Mouse (Mus musculus) spleen, adult 2 months (tissue): Measurements from ENCODE around the gene Tbc1d32.

Experiments used
- CTCF ChIP-seq: fragments of 200-500 bp; IDR thresholded peaks from 2 replicates; pipeline ENCODE4 v1.5.1; 2011; ENCODE audit warnings: mild to moderate bottlenecking, inconsistent platforms; ENCODE audit not compliant: insufficient read depth, insufficient read length, insufficient replicate concordance; ENCODE audit errors: extremely low read depth
- POLR2A ChIP-seq: fragments of 200-500 bp; IDR thresholded peaks from 2 replicates; pipeline ENCODE4 v1.6.1; 2011; ENCODE audit warnings: low read depth, low read length, inconsistent platforms

DNA sequence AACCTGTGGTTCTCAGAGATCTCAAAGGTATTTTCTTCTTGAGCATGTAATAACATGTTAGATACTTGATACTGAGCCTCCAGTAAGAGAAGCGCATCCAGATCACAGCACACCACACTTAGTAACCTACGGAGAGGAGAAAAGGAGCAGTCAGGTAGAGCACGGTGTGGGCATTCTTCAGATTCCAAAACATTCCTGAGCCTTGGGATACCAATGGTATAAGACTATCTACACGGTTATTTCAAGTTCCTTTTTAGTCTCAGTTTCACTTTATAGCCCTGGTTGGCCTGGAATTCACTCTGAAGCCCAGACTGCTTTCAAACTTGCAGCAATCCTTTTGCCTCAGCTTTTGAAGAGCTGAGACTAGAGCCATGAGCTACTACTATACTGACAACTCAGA, 138.8 kb downstream of the Tbc1d32 start:
- TF ChIP-seq CTCF (no peak), POLR2A (no peak)
